8 mouse cellular contexts compared by ENCODE assay signal in genomic region chr3:88501366-88502030, GRCm38 (mm10). TPM values are rescaled to one million over a fixed set of nuclear protein-coding genes. Genes with fewer than 3 reads are reported as not detected.
DNase-seq lines count a peak whose midpoint lies in the region; ATAC-seq lines count a peak whose summit lies in the region.

No protein-coding gene starts in this region.

- peak overlapping the region; percentile 98 for H3K4me2 ChIP-seq in heart, embryonic 13.5 days
- peak overlapping the region; percentile 96 for H3K4me2 ChIP-seq in liver, embryonic 15.5 days

- no peaks in the 10 kb centered on the region for H3K9me3 ChIP-seq in heart, embryonic 13.5 days
- H3K9me3 ChIP-seq in liver, embryonic 15.5 days (replicated peaks) = no peaks in the 10 kb centered on the region

- 58% methylated on average over 6 of the region's 6 CpGs for WGBS in heart, embryonic 13.5 days
- 23% methylated on average over 6 of the region's 6 CpGs for WGBS in liver, embryonic 15.5 days (ENCODE audit: insufficient replicate concordance)

- H3K4me3 ChIP-seq in heart, embryonic 13.5 days = peak overlapping the region; percentile 94
- peak overlapping the region; percentile 96 for H3K4me3 ChIP-seq in liver, embryonic 15.5 days (replicated peaks)

- H3K9ac ChIP-seq in heart, embryonic 13.5 days = peak overlapping the region; percentile 97
- peak overlapping the region; percentile 96 for H3K9ac ChIP-seq in liver, embryonic 15.5 days

- no peaks in the 10 kb centered on the region for H3K27me3 ChIP-seq in heart, embryonic 13.5 days (replicated peaks)
- 0 out of 2 replicates have a peak, but pooled peaks cover 5% of the 10 kb centered on the region for H3K27me3 ChIP-seq in liver, embryonic 15.5 days

- peak overlapping the region; percentile 92 for H3K27ac ChIP-seq in heart, embryonic 13.5 days (replicated peaks)
- peak overlapping the region; percentile 88 for H3K27ac ChIP-seq in liver, embryonic 15.5 days (replicated peaks)

- ATAC-seq in heart, embryonic 13.5 days (ENCODE audit: extremely low read depth, insufficient number of reproducible peaks, low FRiP score, low TSS enrichment) = no peak
- ATAC-seq in liver, embryonic 15.5 days (ENCODE audit: insufficient read depth) = peak; percentile 38
- no peak for ATAC-seq in megakaryocyte-erythroid progenitor cell, adult 5-6 weeks (replicated peaks; ENCODE audit: low FRiP score, low TSS enrichment, poor library complexity, severe bottlenecking)

- intact Hi-C loops in gastrocnemius, postnatal 36 days (cut with DNase I) = no loop called here

- H3K36me3 ChIP-seq in heart, embryonic 13.5 days = peaks cover 26% of the 10 kb centered on the region
- peaks cover 30% of the 10 kb centered on the region for H3K36me3 ChIP-seq in liver, embryonic 15.5 days (replicated peaks)

- H3K4me1 ChIP-seq in heart, embryonic 13.5 days = peaks cover 58% of the 10 kb centered on the region
- H3K4me1 ChIP-seq in liver, embryonic 15.5 days (replicated peaks) = peaks cover 83% of the 10 kb centered on the region

- DNase-seq in gastrocnemius, adult 18-20 months (ENCODE audit: low spot score) = peak; percentile 40
- no peak for DNase-seq in gastrocnemius, postnatal 36 days
- DNase-seq in MEL-GATA-1-ER (ENCODE audit: extremely low read depth, low read depth) = peak; percentile 71
- DNase-seq in cerebellum, postnatal 14 days = no peak
- DNase-seq in right cerebral cortex, adult 18-20 months = no peak

RNA-seq across cellular contexts. Expression of gene Lmna, which starts 8.3 kb away (rescaled TPM):
- 10 to 100 TPM; 68.3 to 89.6 TPM for total RNA-seq in gastrocnemius, adult 18-20 months (2021)
- 10 to 100 TPM; 75.3 to 79.8 TPM for total RNA-seq in gastrocnemius, postnatal 36 days (2021)
- 86.7 and 97.1 TPM in 2 replicates for polyA plus RNA-seq in heart, embryonic 13.5 days (2015; fragmentation: Nextera tagmentation; extraction: Ambion mirVana)
- 133 and 142 TPM in 2 replicates for polyA plus RNA-seq in liver, embryonic 15.5 days (2015; fragmentation: Nextera tagmentation; extraction: Ambion mirVana)
- total RNA-seq in megakaryocyte-erythroid progenitor cell, adult 5-6 weeks (2014; fragmentation: Nextera tagmentation) = 43.0 and 61.7 TPM in 2 replicates
- total RNA-seq in megakaryocyte-erythroid progenitor cell, adult 5-6 weeks (2017) = 49.4 and 66.7 TPM in 2 replicates

RNA-seq across cellular contexts. Expression of gene Mex3a, which starts 30.7 kb away (rescaled TPM):
- under 1 TPM; 0.17 to 0.18 TPM for total RNA-seq in gastrocnemius, adult 18-20 months (2021)
- under 1 TPM; 0.17 to 0.33 TPM for total RNA-seq in gastrocnemius, postnatal 36 days (2021)
- 9.9 and 10.1 TPM in 2 replicates for polyA plus RNA-seq in heart, embryonic 13.5 days (2015; fragmentation: Nextera tagmentation; extraction: Ambion mirVana)
- polyA plus RNA-seq in liver, embryonic 15.5 days (2015; fragmentation: Nextera tagmentation; extraction: Ambion mirVana) = 0.60 and 0.67 TPM in 2 replicates
- 5.4 and 5.6 TPM in 2 replicates for total RNA-seq in megakaryocyte-erythroid progenitor cell, adult 5-6 weeks (2014; fragmentation: Nextera tagmentation)
- 3.3 and 7.8 TPM in 2 replicates for total RNA-seq in megakaryocyte-erythroid progenitor cell, adult 5-6 weeks (2017)

RNA-seq across cellular contexts. Expression of gene Sema4a, which starts 40.5 kb away (rescaled TPM):
- 1 to 10 TPM; 1.4 to 2.0 TPM for total RNA-seq in gastrocnemius, adult 18-20 months (2021)
- 1 to 10 TPM; 1.2 to 1.4 TPM for total RNA-seq in gastrocnemius, postnatal 36 days (2021)
- polyA plus RNA-seq in heart, embryonic 13.5 days (2015; fragmentation: Nextera tagmentation; extraction: Ambion mirVana) = 1.3 and 1.7 TPM in 2 replicates
- 25.0 and 26.2 TPM in 2 replicates for polyA plus RNA-seq in liver, embryonic 15.5 days (2015; fragmentation: Nextera tagmentation; extraction: Ambion mirVana)
- 2.6 and 4.1 TPM in 2 replicates for total RNA-seq in megakaryocyte-erythroid progenitor cell, adult 5-6 weeks (2014; fragmentation: Nextera tagmentation)
- 1.1 and 2.1 TPM in 2 replicates for total RNA-seq in megakaryocyte-erythroid progenitor cell, adult 5-6 weeks (2017)

RNA-seq across cellular contexts. Expression of gene Rab25, which starts 46.6 kb away (rescaled TPM):
- not detected for total RNA-seq in gastrocnemius, adult 18-20 months (2021)
- not detected for total RNA-seq in gastrocnemius, postnatal 36 days (2021)
- polyA plus RNA-seq in heart, embryonic 13.5 days (2015; fragmentation: Nextera tagmentation; extraction: Ambion mirVana) = 1.1 and 1.5 TPM in 2 replicates
- polyA plus RNA-seq in liver, embryonic 15.5 days (2015; fragmentation: Nextera tagmentation; extraction: Ambion mirVana) = 0.53 TPM in 1 of 2 replicates, not detected in the other
- total RNA-seq in megakaryocyte-erythroid progenitor cell, adult 5-6 weeks (2014; fragmentation: Nextera tagmentation) = not detected in 2 replicates
- total RNA-seq in megakaryocyte-erythroid progenitor cell, adult 5-6 weeks (2017) = 0.14 TPM in 1 of 2 replicates, not detected in the other

RNA-seq across cellular contexts. Expression of gene Lamtor2, which starts 51.4 kb away (rescaled TPM):
- 10 to 100 TPM; 90.8 to 95.9 TPM for total RNA-seq in gastrocnemius, adult 18-20 months (2021)
- 10 to 100 TPM; 70.6 to 76.1 TPM for total RNA-seq in gastrocnemius, postnatal 36 days (2021)
- polyA plus RNA-seq in heart, embryonic 13.5 days (2015; fragmentation: Nextera tagmentation; extraction: Ambion mirVana) = 131 and 150 TPM in 2 replicates
- 104 and 112 TPM in 2 replicates for polyA plus RNA-seq in liver, embryonic 15.5 days (2015; fragmentation: Nextera tagmentation; extraction: Ambion mirVana)
- 36.4 and 68.6 TPM in 2 replicates for total RNA-seq in megakaryocyte-erythroid progenitor cell, adult 5-6 weeks (2014; fragmentation: Nextera tagmentation)
- total RNA-seq in megakaryocyte-erythroid progenitor cell, adult 5-6 weeks (2017) = 57.0 and 87.8 TPM in 2 replicates

Comparison
In these comparisons a context has a peak if more than half of its experiments do, and no peak if none do; other contexts are left out.
1. DNase-seq: peak in gastrocnemius, adult 18-20 months (single experiment) and MEL-GATA-1-ER (single experiment); none in gastrocnemius, postnatal 36 days (0 of 2), cerebellum, postnatal 14 days (0 of 2) and right cerebral cortex, adult 18-20 months (single experiment).